Mouse (Mus musculus) activated CD4-positive, CD25-positive, alpha-beta regulatory T cell, adult 4 months (primary cell): ENCODE data around the gene Fancc. TPM values are rescaled to one million over a fixed set of nuclear protein-coding genes. Genes with fewer than 3 reads are reported as not detected.
"Not testable (repeated sequence)": the region's sequence is repeated elsewhere in the genome, so short reads cannot be mapped to it uniquely, and the experiment has no call there.

Source experiments
- ATAC-seq: one replicate; pipeline ENCODE4 v1.8.0; 2017
- polyA plus RNA-seq, 2 experiments: library from polyadenylated mRNA; unstranded; fragments of 100-300 nt; shearing (Covaris generic); gene quantifications; one replicate each; pipeline ENCODE4 v1.2.1; 2017

The Fancc gene
- polyA plus RNA-seq, 2 experiments from 2014 or later, result 15.3 to 15.7 TPM

- not testable (repeated sequence) for ATAC-seq
Measured at GRCm38 (mm10) chr13:63315111-63315510, 182.0 kb downstream of the Fancc start.

DNA sequence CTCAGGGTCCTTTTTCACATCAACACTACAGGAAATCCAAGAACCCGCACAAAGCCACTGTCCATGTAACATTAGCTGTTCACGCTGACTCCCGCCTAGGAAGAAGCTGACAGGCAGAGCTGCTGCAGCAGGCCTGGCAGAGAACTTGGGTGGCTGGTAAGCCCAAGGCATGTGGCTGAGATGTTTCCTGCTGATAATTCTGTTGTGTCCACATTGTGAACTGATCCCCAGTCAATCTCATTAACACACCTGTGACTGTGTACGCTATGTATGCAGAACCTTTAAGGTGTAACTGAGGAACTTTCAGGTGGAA, 182.5 kb downstream of the Fancc start:
- ATAC-seq, result no peak

- ATAC-seq, result no peak
Measured at GRCm38 (mm10) chr13:63313748-63314607, 183.1 kb downstream of the Fancc start.

GRCm38 (mm10) chr13:63313247-63313646, 183.8 kb downstream of the Fancc start:
- ATAC-seq, result no peak

DNA sequence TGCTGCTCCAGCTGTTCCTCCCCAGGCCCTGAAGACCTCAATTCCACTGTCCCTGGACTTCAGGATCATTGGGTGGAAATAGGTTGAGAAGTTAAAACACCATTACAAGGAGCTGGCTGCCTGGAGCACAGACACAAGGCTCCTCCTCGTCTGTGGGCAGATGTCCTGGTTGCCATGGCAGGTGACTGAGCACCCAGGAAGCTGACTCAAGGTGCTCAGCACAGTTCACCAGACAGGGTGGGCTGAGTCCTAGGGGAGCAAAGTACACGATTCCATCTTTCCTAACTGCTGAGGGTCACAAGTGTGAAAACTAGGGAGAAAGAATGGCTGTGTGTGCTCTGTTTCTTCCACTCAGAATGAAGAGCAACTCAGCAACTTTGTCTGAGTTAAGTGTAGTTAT, 185.9 kb downstream of the Fancc start:
- ATAC-seq, result no peak

- no peak for ATAC-seq
Measured at GRCm38 (mm10) chr13:63309563-63309962, 187.5 kb downstream of the Fancc start.

- no peak for ATAC-seq
Measured at GRCm38 (mm10) chr13:63306768-63307167, 190.3 kb downstream of the Fancc start.

GRCm38 (mm10) chr13:63305160-63306011, 191.7 kb downstream of the Fancc start:
- no peak for ATAC-seq

- ATAC-seq, result no peak
Measured at GRCm38 (mm10) chr13:63304799-63305159, 192.3 kb downstream of the Fancc start.

GRCm38 (mm10) chr13:63304124-63304792, 192.8 kb downstream of the Fancc start:
- ATAC-seq, result no peak

DNA sequence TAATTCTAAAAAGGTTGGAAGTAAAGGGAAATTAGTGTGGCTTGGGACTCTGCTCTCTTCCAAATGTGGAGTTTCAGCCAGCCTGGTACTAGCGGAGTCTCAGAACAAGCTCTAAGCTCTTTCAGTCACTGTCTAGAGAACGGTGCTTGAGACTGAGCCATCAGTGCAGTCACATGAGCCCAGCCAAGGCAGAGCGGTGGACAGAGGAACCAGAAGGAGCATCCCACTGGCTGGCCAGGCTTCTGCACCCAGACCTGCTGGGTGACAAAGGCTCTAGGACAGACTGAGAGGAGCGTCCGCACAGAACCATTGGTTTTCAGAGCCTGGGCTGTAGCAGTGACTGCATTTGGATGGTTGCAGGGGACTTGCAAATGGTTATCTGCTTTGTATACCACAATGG, 194.7 kb downstream of the Fancc start:
- ATAC-seq, result no peak

- ATAC-seq, result no peak
Measured at GRCm38 (mm10) chr13:63301764-63302209, 195.3 kb downstream of the Fancc start.

DNA sequence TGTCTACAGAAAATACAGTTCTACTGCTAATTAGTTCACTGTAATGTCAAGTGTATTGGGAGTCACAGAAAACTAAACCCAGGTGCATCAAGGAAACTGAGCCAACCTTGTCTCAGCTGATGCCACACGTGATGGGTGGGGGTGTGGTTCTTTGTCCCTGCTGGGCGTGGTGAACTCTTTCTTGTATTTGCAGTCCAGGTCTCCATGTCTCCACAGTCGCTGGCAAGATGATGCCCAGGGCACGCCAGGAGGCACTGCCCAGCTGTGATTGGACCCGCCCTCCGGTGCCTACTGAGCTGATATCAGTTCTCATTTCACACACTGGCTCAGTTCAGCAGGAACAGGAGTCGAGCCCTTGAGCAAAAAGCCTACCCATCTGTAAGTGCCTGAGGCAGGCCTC, 196.1 kb downstream of the Fancc start:
- ATAC-seq, result no peak

- ATAC-seq, result no peak
Measured at GRCm38 (mm10) chr13:63298931-63299330, 198.1 kb downstream of the Fancc start.

DNA sequence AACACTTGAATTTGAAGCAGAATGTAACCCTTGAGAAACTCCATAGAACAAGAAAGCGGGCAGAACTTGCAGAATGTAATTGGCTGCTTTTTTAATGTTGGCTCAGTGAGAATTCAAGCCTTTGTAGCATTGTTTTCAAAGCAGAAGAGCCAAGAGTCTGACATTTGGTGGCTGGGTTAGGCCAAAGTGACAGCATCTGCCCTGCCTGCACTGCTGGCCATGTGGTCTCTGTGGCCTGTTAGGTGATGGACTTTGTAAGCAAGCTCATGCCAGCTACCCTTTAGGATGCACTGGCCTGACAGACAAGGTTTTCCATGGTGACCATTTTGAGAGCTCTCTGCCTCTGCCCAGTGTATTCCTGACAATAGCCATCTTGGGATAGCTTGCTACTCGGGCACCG, 199.1 kb downstream of the Fancc start:
- ATAC-seq, result no peak

DNA sequence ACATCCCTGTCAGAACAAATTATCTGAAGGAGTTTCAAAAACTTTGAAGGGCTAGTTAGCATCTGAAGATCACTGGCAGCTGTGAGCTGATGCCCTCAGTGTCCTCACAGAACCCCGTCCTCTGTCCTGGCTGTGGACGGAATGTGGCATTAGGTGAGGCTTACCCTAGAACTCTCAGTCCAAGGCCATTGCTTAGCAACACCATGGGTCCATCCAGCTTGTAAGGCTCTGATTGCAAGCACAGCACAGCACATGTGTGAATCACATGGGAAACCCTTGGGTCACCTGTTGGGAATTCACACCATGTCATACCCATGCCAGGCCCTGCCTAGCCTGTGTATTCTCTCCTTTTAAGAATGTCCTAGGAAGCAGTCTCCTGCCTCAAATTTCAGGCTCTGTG, 200.1 kb downstream of the Fancc start:
- no peak for ATAC-seq

GRCm38 (mm10) chr13:63296300-63296699, 200.8 kb downstream of the Fancc start:
- no peak for ATAC-seq

DNA sequence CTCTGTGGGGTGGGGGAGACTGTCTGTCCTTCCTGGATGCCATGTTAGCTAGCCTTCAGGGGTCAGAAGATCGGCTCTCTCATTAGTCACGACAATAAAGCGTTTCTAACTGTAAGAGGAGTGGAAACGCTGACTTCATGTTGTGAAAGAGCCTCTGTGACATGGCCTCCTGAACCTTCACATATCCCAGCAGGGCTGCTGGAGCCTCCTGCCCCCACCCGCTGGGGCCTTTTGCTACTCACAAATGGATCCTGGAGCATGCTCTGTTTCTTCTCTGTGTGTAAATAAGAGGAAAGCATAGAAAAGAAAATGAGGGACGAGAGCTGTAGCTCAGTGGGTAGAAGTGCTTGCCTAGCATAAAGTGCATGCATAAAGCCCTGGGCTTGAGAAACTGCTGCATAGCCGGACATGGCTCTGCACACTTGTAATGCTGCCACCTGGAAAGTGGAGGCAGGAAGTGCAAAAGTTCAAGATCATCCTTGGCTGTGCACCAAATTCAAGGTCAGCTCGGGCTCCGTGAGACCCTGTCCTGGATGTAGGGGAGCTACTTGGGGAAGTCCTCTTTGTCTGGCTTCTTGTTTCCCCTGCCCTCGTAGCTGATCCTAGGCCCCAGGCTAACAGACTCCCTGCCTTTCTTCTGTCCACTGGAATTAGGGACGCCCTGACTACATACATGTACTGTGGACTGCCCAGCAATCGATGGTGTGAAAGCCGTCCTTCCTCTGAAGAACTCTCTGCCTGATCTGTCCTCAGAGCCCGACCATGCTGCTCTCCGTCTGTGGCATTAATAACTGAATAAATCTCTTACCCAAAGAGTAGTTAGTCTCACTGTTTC, 202.5 kb downstream of the Fancc start:
- no peak for ATAC-seq

DNA sequence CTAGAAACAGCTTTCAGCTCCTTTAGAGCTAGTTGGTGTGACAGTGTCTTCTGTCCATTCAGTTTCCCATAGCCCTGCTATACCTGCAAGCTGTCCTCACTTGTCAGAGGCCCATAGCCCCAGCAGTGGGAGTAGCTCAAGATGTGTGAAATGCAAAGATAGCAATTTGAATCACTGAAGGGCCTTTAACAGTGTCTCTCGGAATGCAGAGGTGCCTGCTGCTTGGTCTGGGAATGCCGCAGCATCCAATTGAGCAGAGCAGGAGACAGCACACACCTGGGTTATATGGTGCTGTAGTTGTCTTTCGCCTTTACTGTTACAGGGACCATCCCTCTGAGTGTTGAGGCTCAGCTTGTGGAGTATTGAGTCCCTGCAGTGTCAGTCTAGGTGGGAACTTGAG, 203.4 kb downstream of the Fancc start:
- no peak for ATAC-seq

- no peak for ATAC-seq
Measured at GRCm38 (mm10) chr13:63291016-63291415, 206.1 kb downstream of the Fancc start.

- ATAC-seq, result no peak
Measured at GRCm38 (mm10) chr13:63290126-63290525, 207.0 kb downstream of the Fancc start.

DNA sequence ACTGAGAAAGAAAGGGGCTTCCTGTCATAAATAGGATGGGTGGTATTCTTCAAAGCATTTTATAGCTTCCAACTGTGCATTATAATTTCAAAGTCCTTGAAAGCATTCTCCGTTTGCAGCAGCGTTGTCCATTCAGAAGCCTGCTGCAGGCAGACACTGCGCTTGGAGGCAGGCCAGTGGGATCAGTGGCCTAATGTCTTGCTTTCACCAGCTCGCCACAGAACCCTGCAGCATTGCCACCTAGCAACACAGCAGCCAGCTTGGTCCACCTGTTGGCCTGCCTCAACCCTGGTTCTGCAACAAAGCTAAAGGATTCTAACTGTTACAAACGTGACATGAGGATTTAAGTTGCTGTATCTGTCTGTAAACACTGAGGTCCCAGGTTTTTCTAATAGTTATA, 207.4 kb downstream of the Fancc start:
- ATAC-seq, result no peak
